Mouse (Mus musculus) cerebellum, postnatal 14 days (tissue): ENCODE data around the gene Rbm47.
A peak's percentile ranks its signal among the peaks of the same experiment; 100 is the strongest.
"Not testable (repeated sequence)": the region's sequence is repeated elsewhere in the genome, so short reads cannot be mapped to it uniquely, and the experiment has no call there.

Experiments
- DNase-seq, 2 experiments: peaks; one replicate each; pipeline ENCODE4 v3.0.0; 2021; ENCODE audit warnings: mixed read lengths in 2 of 2

The Rbm47 gene

DNA sequence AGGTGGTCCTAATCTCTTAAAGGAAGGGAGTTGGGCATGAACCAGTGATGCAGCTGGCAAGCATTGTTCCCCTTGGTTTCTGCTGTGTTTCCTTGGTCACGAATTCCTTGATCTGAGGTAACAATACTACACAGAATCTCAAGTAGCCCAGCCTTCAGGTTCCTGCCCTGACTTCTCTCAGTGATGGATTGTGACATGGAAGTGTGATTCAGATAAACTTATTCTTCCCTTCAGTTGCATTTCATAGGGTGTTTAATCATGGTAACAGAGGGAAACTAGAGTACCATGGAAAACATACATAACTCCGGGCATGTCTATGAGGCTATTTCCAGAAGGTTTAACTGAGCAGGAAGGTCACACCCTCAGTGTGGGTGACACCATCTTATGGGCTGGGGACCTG, at the start of gene Rbm47:
Gene Rbm47 (minus strand): TSS at position 101 of the 400 bp plus-strand sequence.
- no peak for DNase-seq

DNA sequence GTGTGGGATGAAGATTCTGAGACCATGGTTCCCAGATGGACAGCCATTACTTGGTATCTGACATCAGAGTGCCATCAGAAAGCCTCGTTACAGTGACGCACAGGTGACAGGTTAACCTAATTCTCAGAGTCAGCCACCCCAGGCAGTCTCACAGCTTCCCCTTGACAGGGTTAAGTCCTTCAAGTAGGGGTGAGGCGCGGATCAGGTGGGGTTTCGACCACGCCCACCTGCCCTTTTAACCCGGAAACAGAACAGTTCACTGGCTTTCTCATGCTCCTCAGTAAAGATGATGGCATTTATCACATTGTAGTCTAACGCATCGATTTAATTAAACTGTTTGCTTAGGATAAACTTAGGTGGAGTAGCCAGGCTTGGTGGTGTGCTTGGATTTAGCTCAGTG, 47.7 kb upstream of the Rbm47 start:
- DNase-seq = no peak

DNA sequence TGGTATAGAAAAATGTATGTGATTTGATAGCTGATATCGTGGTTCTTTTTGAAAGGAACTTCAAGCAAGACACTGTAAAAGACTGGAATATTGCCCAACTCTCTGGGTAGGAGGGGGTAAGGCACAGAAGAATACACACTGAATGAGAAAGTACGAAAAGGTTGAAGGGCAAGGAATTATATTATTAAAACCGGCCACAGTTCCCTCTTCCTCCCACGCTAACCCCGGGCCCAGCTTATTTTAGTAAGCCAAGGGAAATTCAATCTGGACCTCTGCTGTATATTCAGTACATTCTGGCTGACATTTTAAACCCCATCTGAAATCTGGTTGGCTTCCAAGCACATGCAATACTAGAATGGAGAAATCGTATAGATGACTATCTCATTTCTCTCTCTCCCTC, 46.8 kb upstream of the Rbm47 start:
- no peak for DNase-seq

DNA sequence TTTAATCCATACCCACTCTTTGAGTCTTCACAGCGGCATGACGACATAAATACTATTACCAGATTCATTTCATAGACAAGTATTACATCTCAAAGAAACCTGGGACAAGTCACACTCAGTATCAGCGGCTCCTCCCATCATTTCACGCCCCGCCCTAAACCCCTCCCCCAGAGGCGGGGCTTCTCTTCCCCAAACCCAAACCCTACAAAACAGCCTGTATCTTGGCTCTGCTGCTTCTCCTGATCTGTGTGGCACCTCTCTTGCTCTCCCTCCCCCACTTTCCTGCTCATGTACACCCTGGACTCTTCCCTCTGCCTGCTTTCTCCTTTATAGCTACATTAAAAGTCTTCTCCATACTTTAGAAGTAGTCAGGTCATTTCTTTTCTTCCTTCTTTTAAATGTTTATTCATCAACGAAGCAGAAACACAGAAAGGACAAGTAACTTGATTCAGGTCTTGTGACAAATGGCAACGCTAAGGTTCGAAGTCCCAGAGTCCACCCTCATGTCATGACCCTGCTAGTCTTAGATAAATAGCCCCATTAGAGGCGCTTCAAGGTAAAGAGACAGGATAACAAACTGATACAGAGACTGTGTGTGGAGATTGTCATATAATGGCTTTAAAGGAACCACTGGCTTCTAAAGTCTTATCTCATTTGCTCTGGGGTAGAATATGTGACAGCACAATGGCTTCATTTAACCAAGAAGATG, 42.8 kb upstream of the Rbm47 start:
- no peak for DNase-seq

DNA sequence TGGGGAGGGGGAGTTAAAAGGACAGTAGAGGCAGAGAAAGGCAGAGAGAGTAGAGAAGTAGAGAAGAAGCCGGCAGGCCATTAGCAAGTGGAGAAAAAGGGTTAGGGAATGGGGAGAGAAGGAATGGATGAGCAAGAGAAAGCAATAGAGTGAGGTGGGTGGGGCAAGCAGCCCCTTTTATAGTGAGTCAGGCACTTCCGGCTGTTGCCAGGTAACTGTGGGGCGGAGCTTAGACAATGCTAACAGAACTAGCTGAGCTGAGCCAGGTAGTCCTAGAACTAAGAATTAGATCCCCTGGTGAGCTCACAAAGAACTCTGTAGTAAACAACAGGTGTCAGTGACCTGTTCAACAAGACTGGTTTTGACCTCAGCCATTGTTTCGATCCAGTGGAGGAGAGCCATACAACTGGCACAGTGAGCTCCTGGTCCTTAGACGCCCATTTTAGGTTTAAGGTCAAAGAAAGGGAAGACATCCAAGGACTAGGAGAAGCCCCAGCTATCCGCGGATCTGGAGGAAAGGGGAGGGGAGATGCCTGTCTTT, 41.5 kb upstream of the Rbm47 start:
- DNase-seq = no peak

DNA sequence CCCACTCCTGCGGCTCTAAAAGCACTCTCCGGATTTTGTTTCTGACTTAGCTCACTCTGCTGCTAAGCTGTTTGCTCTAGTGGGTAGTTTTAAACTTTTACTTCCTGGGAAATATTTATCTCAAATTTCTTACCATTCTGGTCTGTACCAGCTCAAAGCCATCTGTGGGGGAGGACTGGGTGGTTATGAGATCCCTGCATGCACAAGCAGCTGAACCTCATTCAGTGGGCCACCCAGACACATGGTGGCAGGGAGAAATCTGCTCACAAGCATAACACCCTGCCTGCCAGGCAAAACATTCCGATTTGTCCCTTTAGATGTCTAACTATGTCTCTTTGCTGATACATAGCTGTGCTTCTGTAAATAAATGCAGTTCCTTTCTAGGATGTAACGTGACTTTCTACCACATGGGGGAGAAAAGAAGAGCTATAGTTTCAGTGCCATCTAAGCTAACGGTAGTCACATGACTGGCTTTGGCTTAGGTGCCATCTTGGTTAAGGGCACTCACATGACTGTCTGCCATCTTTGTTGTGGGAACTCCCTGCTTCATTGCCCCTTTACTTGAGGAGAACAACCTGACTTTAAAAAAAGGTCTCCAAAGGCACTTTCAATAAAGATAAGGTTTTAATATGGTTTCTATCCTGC, 36.7 kb upstream of the Rbm47 start:
- peak in 1 of 2 experiments; percentile 11 for DNase-seq

DNA sequence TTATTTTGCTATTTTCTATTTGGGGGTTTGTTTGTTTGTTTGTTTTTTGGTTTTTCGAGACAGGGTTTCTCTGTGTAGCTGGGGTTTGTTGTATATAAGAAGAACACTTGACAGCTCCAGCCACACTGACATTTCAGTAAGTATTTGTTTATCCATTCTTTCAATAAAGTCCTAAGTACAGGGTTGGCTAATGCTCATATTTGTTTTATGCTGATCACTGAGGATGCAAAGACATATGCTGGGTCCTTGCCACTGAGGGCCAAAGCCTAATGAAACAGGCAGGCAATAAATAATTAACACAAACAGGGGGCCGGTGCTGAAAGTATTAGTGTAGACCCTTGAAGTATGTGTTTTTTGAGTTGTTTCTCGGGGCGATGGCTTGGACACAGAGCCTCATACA, 32.0 kb upstream of the Rbm47 start:
- no peak for DNase-seq

DNA sequence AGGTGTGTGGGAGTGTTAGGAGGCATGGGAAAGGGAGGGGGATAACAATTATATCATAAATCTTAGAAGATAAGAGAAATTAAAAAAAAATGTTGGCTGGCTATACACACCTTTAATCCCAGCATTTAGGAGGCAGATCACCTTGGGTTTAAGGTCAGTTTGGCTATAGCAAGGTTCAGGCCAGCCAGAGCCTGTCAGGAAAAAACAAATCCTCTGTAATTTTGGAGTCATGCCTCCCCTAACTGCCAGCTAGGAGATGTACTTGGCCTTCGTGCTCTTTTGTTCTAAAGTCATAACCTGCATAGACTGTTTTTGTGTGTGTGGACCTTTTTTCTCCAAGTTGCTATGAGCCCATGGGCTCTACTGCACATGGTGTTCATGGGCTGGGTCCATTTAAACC, 30.5 kb upstream of the Rbm47 start:
- DNase-seq = no peak

DNA sequence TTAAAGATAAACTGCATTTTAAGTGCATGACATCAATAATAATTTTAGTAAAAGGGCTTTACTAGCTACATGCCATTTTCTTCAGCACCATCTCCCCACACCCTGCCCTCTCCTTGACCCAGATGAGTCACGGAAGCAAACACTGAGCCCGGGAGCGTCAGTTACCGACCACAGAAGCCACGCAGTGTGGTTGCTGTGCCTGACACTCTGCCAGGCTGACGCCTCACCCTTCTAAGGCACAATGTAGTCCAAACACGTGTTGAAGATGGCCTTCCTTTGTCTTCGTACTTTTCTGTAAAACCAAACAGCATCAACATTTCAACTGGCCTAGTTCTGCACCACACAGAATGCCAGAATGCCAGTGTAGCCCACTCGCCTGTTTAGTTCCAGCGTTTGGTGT, 27.1 kb upstream of the Rbm47 start:
- DNase-seq = no peak

DNA sequence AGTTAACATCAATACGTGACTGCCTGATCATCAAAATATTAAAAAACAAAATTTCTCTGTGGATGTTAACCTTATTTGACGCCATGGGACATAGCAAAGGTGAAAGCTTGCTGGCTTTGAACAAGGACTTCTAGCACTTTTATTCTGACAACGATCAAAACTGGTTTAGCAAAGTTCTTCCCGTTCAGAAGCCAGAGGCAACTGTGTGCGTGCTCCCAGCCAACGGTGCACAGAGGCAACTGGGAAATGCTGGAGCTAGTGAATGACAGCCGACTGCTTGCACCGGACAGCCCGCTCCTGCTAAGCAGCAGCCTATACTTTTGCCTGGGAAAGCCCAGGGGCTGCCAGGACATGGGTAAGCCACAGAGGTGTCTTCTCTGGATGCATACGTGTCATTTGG, 22.4 kb upstream of the Rbm47 start:
- no peak for DNase-seq

DNA sequence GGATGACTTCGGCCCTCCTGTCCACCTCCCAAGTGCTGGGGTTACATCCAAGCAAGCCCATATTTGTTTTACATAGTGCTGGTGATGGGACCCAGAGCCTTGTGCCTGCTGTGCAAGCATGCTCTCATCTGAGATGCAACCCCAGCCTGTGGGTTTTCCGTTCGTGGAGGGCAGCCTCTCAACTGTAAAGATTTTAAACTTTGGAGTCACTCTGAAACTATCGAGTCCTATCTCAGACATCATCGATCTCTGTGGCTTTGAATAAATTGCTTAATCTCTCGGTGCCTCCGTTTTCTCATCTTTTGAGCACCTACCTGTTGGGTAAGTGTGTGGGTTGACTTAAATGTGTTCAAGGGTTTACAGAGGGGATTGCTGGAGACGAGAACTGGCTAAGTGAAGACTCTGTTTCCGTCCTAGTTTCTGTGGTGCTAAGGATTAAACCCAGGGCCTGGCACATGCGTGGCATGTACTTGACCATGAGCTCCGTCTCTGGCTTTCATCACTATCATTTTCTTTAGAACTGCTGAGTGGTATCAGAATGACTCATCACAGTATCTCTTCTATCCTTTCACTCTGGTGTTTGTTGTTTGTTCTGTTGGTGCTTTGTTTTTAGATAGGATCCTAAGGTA, 20.4 kb upstream of the Rbm47 start:
- DNase-seq = no peak

DNA sequence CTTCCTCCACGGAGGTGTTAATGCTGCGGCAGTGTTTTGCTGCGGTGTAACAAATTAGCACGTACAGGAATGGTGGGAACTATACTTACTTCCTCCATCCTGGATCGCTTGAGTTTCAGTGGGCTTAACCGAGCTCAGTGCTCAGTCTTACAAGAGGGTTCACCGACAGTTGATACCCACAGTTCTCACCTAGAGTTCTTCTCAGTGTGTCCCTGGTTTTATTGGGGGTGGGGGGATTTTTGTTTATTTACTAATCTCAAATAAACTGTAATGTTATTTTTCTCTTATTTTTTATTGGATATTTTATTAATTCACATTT, 18.2 kb upstream of the Rbm47 start:
- DNase-seq = no peak

DNA sequence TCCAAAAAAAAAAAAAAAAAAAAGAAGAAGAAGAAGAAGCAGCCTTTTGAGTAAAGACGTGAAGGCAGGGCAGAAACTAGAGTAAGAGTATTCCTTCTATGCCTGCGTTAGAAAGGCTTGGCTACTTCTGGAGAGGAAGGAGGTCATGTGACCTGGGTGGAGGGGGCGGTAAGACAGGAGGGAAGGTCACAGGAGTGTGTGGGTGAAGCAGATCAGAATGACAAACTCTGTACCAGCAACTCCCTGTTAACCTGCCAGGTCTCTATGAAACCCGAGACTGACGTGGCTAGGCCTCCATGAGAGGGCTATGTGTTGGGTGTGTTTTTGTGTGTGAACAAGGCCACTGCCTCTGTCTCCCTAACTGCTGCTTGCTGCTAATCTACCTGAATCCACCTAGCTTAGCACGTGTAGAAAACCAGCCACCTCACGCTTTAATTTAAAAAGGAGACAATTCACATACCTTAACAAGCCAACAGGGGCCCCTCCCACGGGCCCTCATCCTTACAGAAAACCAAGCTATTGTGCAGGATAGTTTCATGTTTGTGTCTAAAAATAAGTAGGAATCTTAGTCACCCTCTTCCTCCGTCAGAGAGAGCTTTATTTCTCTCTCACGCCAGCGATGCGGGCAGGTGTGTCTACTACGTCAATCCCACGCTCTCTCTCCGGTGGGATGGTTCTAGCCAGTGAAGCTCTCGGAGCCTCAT, 17.7 kb upstream of the Rbm47 start:
- DNase-seq = no peak

DNA sequence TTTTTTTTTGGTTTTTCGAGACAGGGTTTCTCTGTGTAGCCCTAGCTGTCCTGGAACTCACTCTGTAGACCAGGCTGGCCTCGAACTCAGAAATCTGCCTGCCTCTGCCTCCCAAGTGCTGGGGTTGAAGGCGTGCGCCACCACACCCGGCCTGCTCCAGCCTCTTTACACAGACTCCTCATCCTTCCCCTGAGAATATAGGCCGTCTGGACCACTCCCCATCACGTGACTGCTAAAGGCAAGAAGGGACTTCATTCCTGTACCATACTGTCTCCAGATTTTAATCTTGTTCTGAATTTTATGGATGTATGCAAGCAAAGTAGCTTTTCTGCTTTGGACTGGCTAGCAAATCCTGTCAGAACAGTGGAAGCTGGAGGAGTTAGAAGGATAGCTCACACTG, 15.7 kb upstream of the Rbm47 start:
- not testable (repeated sequence) for DNase-seq

DNA sequence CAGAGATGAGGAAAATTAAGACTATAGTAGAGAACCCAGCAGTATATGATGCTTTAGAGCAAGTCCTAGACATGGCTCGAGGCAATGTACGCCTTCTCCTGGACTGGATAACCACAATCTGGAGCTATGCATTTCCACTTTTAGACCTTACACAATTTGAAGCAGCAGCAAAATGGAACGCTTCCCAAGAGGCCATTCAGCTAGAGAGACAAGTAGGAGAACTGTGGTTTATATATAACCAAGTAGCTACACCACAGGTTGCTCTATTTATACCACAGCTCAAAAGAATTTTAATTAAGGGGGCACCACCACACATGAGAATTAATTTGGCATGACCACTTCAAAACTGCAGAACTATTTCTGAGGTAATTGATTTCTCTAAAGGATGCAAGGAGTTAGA, 9.2 kb upstream of the Rbm47 start:
- DNase-seq = no peak

DNA sequence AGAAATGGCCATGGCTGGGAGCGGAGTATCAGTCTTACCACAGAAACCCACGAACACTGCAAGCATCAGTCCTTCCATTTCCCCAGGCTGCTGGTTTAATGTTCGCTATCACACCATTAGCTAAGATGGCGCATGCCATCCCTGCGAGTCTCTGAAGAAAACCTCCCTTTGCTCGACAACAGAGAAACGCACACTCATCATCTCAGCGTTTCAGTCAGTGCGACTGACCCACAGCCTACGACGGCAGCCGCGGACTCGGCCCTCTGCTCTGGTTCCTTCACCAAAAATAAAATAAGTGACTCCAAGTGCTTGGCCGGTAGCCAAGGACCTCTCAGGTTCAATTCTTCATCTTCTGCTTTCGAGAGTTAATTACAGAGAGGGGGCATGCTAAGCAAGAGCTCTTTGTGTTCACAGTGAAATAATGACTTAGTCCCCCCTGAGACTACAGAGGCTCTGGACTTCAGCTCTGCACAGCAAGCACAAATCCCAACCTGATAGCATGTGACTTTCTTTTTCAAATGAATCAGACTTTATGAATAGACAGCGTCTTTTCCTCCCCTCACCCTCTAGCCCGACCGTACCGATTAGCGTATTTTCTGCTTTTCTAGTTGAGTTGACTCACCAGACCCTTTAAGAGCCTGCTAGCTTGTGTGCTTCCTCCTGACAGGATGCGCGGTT, 1.4 kb upstream of the Rbm47 start:
- no peak for DNase-seq

DNA sequence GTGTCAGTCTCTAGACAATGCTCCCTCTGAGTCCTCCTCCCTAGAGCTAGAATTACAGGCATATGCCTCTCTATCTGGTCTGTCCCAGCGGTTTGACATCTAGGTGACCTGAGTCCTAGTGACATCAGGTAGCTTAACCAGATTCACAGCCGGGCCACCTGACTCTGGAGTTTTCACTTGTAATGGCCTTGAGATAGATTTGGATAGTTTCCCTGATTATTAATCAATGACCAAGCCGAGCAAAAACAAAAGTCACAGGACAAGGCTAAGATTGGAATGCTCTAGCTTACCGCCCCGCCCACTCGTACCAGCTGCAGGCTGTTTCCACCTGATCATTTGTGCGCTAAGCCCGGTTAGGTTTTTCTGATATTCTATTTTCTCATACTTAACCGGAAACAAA, 2.3 kb downstream of the Rbm47 start:
- DNase-seq = no peak

DNA sequence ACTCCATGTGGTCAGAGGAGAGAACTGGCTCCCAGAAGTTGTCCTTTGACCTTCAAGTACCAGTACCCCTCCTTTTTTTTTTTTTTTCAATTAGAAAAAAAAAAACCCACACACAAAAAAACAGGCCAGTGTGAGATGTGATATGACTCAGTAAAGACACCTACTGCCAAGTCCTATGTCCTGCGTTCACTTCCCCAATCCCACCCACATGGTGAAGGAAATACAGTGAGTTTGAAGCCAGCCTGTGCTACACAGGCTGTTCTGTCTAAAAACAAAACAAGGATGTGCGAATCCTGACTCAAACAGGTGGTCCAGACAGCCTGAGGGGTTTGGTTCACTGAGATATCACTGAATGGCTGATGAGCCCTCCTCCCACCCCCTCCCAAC, 3.8 kb downstream of the Rbm47 start:
- no peak for DNase-seq

DNA sequence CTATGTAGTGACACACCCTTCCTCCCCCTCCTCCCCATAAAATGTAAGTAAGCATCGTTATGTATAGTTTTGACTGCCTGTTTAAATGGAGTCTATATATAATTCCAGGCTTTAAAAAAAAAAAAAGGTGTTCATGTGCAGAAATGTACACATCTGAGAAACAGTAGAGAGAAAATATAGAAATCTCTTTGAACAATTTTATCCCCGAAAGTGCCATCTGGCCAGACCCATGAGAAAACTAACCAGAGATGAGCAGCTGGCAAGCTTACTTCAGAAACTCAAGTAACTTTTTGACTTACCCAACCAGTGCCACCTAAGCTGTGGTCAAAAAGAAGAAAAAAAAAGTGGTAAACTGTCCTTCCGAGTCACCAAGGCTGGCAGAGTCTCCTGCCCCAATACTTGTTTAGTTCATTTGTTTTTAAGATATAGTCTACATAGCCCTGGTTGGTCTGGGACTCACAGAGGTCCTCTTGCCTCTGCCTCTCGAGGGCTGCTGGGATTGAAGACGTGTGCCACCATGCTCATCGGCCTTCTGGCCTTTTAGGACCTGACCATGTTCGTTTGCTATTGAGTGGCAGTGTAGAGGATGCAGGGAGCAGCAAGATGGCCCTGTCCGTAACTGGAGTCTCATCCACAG, 4.3 kb downstream of the Rbm47 start:
- DNase-seq = no peak

DNA sequence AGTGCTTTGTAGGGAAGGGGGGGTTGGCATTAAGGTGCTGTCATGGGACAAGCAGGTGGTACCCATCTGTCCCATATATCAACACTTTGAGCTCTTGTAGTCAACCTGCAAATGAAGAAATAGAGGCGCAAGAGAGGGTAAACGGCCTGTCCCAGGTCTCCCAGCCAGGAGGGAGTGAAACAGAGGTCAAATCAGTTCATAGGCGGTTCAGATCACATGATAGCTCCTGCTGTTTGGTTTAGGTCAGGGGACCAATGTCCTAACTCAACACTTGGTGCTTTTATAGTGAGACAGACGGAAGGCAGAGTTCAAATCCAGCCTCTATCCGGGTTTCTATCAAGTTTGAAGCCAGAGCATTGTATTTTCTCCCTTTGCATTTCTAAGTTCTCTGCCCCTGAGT, 6.0 kb downstream of the Rbm47 start:
- no peak for DNase-seq

DNA sequence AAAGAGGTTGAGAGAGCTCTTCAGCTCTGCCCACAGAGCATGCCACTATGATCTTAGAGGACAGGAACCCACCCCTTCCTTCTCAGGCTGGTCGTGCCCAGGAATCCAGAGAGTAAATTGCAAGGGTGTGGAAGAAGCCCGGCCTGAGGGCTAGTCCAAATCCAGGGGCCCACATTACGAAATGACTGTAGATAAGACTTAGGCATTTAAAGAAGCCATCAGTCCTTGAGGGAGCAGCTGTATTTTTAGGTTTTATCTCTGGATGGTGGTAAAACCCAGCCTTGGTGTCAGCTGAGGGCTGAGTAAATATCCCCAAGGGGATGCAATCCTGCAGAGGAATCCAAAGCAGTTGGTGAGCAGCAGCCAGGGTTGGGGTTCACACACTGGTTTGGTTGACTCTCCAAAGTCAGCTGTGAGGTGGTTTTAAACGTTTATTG, 6.7 kb downstream of the Rbm47 start:
- DNase-seq = no peak

DNA sequence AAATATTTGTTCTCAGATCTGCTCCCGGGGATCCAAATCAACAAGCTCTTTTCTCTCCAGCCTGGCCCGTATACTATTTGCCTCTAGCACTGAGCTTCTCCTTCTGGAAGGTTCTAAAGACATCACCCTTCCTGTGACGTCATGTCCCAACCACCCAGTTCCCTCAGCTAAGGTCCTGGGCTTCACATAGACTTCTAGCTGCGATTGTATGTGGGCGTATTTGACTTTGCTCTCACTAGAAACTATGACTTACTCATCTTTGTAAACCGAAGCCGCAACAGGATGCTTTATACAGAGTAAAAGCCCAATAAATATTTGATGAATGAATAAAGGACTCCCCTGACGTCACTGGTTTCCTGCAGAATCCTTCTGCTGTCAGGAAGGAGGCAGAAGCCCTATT, 7.2 kb downstream of the Rbm47 start:
- no peak for DNase-seq
